Mouse (Mus musculus): Measurements from ENCODE around the gene Slc25a26.

The Slc25a26 gene

DNA sequence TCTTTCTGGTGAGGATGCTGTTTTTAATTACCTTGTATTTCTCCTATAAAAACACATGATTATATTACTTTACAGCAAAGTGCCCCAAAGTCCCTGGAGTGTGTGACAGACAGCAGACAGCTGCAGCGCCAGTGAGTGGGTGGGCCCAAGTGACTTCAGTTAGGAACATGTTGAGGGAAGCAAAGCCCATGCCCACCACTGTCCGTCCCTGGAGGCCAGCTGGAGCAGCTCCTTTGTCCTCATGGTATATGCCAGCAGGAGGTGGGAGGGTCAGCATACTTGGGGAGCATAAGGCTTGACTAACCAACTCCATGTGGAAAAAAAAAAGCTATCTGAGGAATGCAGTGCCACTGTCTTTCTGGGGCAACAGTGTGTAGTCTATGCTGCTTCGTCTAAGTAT, 103.9 kb downstream of the Slc25a26 start:
- no peak for DNase-seq

GRCm38 (mm10) chr6:94604546-94604945, 104.4 kb downstream of the Slc25a26 start:
- DNase-seq = no peak

- DNase-seq = no peak
These were observed 113.2 kb downstream of the Slc25a26 start for GRCm38 (mm10) chr6:94613235-94613895.

- DNase-seq = no peak
These were observed 114.2 kb downstream of the Slc25a26 start for GRCm38 (mm10) chr6:94614346-94614745.

GRCm38 (mm10) chr6:94615936-94616335, 115.8 kb downstream of the Slc25a26 start:
- DNase-seq = no peak

DNA sequence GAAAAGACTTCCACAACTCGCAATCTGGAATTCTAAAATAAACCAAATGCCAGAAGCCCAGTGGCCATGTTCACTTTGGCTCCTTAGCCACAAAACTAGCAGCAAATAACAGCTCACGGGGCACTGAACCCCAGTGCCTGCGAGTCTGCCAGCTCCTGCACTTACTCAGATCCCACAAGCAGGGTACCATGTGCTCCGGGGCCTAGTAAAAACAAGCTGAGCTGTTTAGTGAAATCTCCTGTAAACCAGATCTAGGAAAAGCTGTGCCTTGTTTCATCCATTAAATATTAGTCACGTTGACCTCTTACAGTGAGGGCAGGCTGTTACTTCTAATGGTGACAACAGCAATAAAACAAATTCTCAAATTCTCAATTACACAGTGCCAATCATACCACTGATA, 118.5 kb downstream of the Slc25a26 start:
- DNase-seq = no peak

DNA sequence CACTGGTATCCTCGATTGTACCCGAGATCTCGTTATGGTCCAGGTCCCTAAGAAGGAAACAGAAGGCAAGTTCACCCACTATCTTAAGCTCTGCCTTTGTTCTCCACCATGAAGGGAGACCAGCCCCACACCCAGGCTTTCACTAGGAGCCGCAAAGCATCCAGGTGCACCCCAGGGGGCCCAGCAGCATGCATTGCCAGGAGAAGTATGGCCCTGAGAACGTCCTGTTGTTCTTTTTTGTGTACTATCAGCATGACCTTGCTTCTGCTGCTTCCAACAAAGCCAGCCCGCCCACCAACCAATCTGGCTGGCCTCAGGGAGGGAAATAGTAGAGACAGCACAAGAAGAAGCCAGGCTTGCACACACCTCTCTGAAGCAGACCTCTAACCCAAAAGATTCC, 120.2 kb downstream of the Slc25a26 start:
- no peak for DNase-seq

DNA sequence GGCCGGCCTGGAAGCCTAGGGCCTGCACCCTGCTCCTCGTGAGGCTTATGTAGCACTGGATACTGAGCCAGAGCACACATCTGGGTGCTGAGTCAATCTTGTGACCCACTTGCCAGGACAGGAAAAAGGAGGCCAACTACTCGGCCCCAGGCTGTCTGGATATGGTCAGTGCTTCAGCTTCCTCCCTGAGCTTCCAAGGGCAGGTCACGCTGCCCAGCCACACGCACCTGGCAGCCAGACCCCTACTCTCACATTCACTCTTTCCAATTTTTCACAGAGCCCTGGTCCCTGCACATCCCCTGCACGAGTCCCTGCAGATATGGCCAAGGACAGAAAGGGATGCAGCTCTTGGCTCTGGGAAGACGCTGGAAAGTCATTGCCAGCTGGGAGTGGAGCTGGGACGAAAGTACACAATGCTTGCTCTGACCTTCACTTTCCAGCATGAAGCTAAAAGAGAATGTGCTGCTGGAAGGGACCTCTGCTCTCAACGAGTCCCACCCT, 120.7 kb downstream of the Slc25a26 start:
- no peak for DNase-seq

DNA sequence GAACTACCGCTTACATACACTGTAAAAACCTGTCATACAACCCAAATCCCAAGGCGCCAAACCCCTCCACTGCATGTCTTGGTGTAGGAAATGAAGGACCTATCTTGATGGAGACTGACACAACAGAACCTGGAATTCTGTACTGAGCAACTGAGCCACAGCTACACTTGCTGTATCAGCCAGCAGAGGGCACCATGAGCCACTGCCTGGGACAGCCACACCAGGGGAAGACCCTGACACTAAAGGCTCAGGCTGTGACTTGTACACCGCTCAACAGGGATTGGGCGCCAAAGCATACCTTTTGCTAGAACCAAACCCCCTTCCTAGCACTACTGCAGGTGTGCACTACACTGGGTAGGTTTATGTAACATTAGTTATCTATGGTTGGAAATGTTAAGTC, 122.9 kb downstream of the Slc25a26 start:
- DNase-seq = peak; percentile 75 to 77

- DNase-seq = no peak
These were observed 124.4 kb downstream of the Slc25a26 start for GRCm38 (mm10) chr6:94624543-94624942.

- DNase-seq = no peak
These were observed 125.8 kb downstream of the Slc25a26 start for GRCm38 (mm10) chr6:94625896-94626295.

DNA sequence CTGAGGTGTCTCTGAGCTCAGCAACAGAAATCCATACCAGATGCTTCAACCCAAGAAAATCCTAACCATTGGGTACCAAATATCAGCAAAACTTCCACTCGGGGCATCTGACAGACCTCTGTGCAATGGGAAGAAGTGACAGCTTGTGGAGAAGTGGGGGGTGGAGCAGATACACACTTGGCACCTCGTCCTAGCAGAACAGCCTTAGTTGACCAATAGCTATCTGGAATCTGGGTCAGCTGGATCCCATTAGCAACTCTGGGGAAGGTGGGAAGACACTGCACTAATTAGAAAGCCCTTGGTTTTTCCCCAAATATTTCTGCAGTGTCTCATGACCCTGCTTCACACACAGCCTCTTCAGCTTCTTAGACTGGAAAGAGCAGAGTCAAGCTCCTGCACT, 126.7 kb downstream of the Slc25a26 start:
- DNase-seq = peak; percentile 45 to 47

DNA sequence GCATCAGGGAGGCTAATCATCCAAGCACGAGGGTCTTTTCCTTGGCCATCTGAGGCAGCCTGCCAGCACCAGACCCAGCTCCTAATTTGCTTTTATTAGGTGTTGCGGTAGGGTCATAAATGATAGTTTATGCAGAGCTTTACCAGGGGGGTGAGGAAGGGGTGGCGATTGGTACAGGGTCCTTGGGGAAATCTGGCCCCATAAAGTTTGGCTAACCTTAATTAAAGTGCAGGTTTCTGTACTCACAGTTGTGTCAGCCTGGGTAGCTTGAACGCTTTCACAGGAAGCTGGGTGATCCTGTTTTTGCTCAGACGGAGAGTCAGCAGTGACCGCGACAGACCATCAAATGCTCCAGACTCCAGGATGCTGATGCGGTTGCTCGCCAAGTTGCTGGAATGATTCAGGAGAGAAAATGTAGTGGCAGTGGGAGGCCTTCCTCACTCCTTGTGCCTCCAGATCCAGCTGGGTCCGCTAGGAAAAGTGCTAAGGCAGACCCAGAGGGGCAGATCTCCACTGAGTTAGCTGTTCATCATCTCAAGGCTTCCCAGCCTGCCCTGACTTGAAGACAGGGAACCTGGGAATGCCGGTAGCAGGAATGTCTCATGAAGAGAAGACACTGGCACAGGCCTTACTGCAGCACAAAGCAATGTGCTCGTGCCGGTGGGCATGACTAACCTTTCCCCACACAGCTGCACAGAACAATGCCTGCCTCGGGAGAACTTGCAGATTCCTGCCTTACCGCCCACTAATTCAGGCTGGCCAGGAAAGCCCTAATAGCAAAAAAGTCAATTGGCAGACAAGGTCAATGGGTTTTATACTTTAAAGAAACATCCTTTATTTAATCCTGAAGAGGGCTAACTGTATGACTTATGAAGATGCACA, 127.8 kb downstream of the Slc25a26 start:
- peak in 1 of 2 experiments; percentile 26 for DNase-seq

DNA sequence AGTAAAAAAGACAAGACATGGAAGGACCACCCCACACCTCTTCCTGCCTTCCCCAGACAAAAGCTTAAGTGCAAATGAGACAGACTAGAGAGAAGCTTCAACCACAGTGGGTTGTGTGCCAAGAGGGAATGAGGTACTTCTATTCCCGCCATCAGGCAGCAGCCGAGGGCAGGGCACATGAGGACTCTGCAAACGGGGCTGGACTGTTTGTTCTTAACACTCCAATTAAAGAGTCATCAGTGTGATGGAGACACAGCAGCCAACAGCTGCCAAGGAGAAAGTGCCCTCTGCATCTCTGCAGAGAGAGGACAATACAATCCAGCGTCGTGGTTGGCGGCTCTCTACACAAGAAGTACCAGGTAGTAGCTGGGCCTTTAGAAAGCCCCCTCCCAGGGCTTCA, 128.7 kb downstream of the Slc25a26 start:
- no peak for DNase-seq

GRCm38 (mm10) chr6:94631051-94631778, 131.1 kb downstream of the Slc25a26 start:
- DNase-seq = no peak

- DNase-seq = no peak
These were observed 131.6 kb downstream of the Slc25a26 start for GRCm38 (mm10) chr6:94631779-94632082.

DNA sequence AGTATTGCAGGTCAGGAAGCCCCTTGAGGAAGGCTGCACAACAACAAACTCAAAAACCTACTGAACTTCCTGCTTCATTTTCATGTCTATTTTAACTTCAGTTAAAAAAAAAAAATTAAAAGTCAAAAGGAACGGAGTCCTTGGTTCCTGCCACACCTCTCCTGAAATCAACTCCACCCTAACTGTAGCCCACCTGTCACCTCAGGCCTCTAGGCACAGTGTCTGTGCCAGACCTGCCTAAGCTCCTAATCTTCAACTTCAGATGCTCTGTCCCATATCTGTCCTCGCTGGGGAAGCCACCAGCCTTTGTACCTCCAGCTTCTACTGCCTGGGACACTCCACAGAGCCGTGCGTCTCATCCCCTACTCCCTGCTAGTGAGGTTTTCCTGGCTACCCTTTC, 134.1 kb downstream of the Slc25a26 start:
- no peak for DNase-seq

DNA sequence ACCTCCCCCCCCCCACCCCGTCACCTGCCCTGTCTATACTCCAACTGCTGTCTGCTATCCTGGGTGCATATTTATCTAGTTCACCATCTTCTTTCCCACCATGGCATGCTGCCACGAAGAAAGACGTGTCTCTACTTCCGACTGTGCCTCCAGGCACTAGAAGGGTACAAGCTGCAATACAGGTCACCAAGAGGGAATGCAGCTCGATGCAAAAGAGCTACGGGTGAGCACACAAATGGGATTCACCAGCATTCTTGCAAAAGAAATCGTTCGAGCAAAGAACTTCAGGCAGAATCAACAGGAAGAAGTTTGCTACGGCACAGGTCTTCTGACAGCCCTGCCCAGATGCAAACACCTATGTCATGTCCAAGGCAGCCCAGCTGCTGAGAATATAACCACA, 134.6 kb downstream of the Slc25a26 start:
- no peak for DNase-seq

- no peak for DNase-seq
These were observed 135.2 kb downstream of the Slc25a26 start for GRCm38 (mm10) chr6:94635343-94635742.

GRCm38 (mm10) chr6:94637024-94637434, 136.9 kb downstream of the Slc25a26 start:
- no peak for DNase-seq

DNA sequence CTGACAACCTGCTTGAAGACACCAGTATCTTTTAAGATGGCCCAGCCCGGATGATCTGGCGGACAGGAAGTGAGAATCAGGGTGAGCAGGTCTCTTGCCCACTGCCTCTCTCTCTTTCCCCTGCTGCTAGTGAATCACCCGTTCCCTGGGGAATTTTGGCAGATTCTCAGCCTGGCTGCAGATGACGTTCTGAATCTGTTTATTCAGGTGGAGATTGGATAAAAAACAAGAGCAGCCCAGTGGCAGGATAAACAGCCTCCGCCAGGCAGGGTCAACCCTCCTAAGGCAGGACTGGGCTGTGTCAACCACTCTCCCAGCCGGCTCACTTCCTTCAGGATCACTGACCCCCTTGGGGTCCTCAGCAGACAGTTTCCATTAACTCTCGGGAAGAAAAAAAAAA, 140.2 kb downstream of the Slc25a26 start:
- DNase-seq = peak; percentile 64 to 67

DNA sequence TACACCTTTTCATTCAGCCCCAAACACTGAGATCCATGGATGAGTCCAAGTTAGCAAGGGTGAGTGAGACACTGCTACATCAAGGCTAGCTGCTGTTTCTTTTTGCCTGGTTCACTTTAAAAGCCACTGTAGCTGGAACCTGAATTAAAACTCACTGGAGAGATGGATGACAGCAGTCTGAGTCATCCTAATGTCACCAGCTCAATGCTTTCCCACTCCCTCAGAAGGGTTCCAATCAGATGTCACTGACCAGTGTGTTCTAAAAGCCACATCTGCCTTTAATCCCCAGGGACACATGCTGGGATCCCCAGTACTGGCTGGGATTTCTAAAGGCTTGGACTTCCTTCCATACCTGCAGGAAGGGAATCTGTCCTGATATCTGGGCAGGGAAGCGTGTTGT, 141.9 kb downstream of the Slc25a26 start:
- no peak for DNase-seq

- no peak for DNase-seq
These were observed 143.9 kb downstream of the Slc25a26 start for GRCm38 (mm10) chr6:94643989-94644388.

DNA sequence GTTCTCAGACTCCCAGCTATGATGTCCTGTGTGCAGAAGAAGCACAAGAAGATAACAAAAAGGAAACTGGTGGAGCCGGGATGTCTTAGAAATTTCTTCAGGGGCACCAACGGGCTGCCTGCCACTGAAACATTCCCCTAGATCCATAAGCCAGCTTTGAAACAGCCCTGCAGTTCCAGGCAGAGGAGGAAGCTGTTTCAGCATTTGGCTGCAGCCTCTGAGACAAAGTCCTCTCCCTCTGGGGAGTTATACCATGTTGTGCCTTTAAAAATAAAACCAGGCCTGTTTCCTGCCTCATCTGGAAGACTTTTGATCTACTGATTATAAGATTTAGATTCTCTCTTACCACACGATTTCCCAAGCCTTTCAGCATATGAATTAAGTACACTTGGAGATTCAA, 144.5 kb downstream of the Slc25a26 start:
- no peak for DNase-seq

Data from cerebellum, postnatal 36 days (tissue).